Mouse (Mus musculus) erythroid progenitor cell, adult 5-6 weeks (primary cell): Measurements from ENCODE around the gene Sec24b. TPM values are rescaled to one million over a fixed set of nuclear protein-coding genes. Genes with fewer than 3 reads are reported as not detected.

ENCODE experiments used
- ATAC-seq: replicated peaks from 2 replicates; pipeline ENCODE4 v1.8.0; 2016; ENCODE audit warnings: moderate number of reproducible peaks, mild to moderate bottlenecking, moderate TSS enrichment, inconsistent platforms; ENCODE audit not compliant: poor library complexity, low FRiP score, severe bottlenecking
- total RNA-seq, 2 experiments: library from RNA; stranded (forward) in 1 of 2; stranded (reverse) in 1 of 2; fragments of 150-400 nt in 1 of 2; fragments of 186-747, 209-891 nt in 1 of 2; gene quantifications; 2 replicates each; pipeline versions ENCODE4 v1.2.3 to v1.2.4; 2015 to 2017; ENCODE audit warnings: low replicate concordance in 2 of 2

Gene Sec24b
- total RNA-seq, 2 experiments from 2014 or later: 18.0 to 39.4 TPM

DNA sequence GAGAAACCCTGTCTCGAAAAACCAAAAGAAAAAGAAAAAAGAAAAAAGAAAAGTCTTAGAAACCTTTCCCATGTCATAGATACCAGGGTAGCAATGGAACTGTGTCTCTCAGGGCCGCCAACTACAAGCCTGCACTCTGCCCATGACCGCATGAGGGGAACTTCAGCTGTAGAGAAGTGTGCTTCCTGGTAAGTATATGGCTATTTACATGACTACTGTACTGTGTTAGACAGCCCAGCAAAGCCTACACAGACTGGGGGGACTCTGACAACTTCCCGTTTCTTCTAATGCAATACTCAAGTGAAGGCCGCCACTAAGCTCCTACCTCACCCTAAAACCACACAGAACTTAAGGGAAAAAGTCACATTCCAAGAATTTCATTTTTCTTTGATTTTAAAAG is 76.6 kb downstream of the Sec24b start:
- ATAC-seq: no peak

DNA sequence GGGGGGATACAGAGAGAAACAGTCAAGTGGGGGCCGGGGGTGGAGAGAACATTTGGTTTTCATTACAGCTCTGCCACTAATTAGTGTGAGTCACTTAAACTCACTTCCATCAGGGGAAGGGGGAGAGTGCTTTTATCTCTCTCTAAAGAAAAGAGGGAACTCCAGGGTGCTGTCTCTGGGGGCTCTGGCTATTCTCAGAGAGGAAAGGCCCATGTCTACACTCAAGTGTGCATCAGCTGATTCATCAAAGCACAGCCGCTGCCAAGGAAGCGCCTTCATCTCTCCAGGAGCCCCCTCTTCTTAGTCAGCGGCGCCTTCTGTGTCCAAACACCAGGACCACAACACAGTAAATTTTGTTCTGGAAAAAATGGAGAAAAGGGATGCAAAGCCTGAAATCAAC is 79.1 kb downstream of the Sec24b start:
- ATAC-seq: no peak

DNA sequence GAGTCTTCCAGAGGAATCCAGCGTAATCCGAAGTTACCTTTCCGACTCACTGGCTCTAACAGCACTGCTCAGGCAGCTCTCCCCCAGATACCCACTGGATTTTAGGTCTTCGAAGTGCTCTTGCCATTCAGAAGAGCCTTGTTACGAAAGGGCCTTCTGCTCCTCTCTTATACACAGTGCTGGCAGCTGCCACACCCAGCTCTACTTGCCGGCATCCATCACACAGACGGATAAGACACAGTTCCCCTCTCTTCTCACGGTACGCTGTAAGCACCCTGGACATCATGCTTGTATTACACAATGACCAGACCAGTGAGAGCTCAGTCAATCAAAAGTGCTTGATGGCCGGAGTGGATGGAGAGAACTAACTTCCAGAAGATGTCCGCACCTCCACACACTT is 79.6 kb downstream of the Sec24b start:
- no peak for ATAC-seq

DNA sequence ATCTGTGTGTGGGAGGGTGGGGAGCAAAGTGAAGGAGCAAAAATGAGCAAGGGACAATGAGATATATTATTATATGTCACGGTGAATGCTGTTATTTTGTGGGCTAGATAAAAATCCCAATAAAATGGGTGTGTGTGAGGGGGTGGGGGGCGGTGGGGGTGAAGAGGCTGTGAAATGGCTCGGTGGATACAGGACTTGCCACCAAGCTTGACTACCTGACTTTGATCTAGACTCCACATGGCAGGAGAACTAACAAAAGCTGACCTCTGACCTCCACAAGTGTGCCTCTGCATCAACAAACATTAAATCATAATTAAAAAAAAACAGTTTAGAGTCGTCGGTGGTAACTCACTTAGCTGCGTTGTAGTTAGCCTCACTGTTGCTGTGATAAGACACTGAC is 81.8 kb downstream of the Sec24b start:
- no peak for ATAC-seq

DNA sequence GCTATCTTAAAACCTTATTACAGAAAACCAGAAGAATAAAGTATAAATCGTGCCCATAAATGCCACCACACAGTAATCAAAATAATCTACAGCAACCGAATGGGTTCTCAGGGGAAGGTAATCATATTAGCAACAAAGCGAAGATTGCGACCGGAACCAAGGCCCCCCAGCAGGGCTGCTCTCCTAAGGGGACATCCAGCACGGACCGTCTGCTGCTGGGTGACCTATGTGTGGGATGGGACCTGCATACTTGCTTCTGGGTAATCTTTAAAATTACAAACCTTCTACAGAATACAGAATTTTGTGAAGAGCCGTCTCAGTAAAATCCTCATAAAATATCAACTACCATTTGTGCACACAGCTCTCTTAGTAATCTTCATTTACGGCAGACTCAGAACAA is 82.6 kb downstream of the Sec24b start:
- no peak for ATAC-seq

DNA sequence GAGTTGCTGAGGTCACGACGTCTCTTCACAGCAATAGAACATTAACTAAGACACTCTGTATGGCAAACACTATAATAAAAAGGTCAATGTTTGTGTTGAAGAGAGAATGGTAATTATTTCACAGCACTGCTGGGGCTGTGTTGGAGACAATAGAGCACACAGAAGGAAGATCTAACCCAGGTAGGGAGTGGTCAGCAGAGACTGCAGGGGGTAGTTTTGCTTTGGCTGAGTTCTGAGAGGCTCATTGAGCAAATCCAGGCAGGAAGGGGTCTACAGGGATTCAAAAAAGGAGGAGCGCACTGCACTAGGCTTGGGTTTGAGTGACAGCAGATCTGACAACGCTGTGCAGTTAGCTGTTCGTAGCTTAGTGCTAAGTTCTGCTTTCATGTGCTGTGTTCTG is 85.0 kb downstream of the Sec24b start:
- no peak for ATAC-seq

DNA sequence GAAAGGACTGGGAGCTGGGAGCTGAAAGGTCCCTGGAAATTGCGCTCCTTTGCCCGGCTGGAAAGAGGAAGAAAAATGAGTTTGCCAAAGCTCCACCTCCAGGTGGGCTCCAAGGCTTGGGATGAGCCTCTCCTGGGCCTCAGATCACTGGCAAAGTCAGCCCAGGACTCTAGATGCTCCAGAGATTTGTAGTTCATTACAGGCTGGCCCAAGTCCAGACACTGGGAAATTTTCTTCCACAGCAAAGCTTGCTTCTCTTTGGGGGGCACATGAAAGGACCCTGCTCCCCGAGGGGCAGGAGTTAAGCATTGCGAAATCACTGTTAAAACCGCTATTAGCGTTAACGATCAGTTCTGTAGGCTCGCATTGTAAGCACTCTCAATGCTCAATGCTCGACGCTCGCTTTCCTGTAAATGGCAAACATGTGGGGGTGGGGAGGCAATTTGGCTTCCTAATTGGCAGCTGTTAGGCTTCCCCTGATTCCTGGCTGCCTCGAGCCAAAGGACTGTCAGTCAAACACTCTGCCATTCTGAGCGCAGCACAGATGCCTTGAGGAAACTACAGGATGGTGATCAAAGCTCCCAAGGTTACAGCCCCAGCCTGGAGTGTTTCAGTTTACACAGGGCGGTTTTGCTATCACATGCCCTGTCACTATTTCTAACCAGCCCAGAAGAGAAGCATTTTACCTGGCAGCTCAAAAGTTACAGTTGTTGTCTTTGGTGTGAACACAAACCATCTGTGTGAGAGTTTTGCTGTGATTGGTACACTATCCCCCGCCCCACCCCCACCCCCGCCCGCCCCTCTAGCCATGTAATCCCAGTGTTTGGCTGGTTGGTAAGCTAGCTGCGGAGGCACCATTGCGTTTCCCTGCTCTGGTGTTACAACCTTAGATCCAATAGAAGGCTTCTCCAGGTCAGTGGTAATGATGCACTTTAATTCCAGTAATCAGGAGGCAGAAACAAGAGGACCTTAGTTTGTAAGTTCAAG is 90.5 kb downstream of the Sec24b start:
- ATAC-seq: no peak

DNA sequence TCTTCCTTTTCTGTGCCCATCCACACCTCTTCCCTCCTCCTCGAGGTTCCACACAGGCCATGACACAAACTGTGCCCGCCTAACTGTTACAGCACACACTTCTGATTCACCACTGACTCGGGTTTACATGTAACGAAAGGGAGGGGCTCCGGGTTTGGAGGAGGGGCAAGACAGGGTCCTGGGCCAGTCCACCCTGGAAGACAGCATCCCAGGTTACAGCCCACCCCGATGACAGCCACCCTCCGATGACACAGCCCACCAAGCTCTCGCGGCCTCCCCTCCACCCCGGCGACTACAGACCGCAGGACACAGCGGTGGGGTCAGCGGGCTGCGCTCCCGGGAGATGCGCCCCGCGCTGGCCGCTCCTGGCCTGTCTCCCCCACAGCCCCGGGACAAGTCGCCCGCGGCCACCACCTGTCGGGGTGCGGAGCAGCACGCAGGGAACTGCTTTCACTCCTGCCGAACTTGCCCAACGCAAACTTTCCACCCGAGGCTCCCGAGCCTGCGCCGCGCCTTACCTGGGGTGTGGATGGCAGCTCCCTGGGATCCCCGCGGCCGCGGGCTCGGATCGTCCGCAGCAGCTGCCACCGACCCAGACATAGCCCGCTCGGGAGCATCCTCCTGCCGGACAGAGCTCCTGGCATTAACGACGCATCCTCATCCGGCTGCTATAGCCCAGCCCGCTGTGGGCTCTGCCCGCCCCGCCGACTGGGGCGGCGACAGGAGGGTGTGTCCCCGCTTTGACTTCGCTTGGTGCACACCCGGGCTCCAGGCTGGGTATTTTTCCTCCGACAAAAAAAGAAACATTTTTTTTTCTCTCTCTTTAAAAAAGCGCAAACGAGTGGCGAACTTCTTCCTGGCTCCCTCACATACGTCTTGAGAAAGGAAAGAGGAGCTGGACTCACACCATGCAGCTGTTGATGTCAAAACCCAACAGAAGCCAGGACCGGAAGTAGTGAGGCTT is 91.6 kb downstream of the Sec24b start, which contains the start of gene Mcub:
Gene Mcub, minus strand, starts transcription at position 775 of the 964 bp plus-strand sequence.
- ATAC-seq: peak; percentile 54; the same call in 1 of the 2 replicates

DNA sequence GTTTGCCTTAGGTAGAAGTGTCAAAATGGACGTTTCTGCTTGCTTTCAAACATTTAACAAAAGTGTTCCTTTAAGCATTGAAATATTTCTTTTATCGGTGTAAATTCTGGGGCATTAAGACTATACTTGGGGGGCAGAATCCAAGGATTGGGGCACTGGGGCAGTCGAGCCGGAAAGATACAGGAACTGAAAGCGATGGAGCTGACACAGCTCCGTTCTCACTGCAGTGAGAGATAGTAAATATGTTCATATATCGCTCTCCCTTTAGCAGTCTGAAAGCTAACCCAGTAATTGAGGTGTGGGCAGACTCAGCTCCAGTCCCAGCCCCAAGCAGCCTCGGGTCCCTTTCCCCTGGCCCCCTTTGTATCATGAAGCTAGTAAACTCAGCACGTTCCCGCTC is 92.3 kb downstream of the Sec24b start:
- ATAC-seq: no peak

DNA sequence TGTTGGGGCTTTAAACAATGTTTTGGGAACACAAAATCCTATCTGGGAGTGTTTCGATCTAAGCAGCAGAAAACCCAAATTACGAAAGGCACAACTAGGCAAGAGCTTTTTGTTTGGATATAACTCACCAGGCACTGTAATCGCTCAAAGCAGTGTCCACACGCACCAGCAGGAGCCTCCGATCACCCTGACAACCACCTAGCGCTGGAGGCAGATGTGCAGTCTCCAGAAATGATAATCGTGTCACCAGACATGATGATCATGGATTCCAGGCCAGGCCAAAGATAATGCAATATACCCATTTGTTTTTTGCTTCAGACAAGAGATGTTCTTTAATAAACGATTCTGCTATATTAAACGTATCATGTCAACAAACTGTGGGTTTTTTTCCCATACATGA is 93.5 kb downstream of the Sec24b start:
- no peak for ATAC-seq

DNA sequence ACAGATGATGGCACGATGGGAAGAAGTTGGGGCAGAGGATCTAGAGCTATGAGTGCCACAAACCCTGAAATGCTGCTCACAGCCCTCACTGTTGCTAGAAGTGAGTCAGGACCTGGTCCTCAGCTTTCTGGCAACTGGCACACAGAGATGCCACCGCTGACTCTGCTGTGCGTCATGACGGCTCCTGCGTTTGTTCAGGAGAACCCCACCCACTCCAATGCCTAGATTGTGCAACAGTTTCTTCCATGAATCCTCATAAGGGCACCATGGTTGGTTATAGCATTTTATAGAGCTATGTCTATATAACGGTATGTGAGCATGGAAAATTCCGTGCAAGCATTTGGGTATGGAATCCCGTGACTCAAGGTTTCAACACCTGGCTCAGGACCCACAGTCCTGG is 96.7 kb downstream of the Sec24b start:
- ATAC-seq: no peak

DNA sequence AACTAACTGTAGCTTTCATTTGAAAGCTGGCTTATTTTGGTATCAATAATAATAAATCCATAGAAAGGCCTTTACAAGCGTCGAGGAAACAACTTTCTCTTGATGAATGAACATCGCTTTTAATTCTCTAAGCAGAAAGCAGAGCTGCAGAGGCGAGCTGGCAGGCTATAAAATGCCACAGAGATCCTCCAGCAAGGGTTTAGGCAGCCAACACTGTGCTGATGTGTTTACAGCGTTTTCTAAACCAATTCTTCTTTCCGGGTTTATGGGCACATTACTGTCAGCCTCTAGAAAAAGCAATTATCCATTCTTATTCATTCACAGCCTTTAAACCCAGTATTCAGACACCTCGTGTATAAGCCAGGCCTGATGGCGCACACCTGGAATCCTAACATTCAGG is 98.8 kb downstream of the Sec24b start:
- ATAC-seq: no peak

DNA sequence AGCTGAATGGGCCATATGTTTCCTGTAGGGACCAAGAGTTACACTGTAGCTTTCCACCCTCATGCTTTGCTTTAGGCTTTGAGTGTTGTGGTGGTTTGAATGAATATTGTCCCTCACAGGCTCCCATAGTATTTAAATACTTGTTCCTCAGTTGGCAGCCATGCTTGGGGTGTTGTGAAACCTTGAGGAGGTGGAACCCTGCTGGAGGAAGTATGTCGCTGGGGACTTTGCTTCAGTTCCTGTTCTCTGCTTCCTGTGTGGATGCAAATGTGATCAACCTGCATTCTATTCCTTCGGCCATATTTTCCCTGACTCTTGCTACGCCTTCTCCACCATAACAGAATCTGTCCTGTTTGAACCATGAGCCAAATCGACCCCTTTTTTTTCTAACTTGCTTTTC is 108.1 kb downstream of the Sec24b start:
- no peak for ATAC-seq

DNA sequence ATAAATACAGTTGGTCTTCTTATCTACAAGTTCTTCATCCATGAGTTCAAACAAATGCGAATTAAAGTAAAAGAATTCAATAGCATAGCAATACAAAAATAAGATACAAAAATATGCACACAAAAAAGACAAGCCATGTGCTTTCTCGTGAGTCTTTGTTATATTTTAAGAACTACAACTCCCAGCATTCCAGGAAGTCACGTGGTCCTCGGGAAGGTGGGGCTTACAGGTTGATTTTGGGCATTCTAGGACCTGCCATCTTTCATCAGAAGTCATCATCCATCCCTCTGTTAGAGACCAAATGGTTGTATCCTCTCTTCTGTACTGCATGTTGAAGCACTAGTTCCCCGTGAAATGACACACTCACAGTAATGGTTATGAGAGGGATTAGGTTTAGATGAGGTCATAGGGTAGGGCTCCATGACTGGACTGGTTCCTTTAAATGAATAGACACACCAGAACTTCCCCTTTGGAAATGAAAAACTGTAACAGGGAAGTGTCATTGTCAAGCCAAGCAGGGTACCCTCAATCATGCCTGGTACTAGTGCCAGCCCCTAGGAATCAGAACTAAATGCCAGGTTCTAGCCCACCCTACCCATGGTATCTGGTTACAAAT is 112.1 kb downstream of the Sec24b start:
- ATAC-seq: no peak

DNA sequence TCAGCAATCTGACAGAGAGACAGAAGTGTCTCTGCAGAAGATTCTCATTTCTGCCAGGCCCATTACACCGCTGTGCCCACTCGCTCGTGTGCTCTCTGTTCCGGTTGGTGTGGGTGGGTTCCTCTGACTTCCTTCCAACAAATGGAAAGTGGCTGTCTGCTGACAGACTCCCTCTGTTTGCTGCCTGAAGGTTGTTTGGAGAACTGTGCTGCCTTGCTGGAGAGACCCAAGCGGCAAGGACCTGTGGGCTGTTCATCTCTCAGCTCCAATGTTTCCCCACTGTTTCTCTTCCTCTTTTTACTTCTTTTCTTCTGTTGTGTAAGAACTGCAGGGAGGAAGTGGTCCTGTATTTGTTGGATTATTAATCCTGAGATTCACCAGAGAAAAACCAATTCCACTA is 113.0 kb downstream of the Sec24b start:
- ATAC-seq: no peak

DNA sequence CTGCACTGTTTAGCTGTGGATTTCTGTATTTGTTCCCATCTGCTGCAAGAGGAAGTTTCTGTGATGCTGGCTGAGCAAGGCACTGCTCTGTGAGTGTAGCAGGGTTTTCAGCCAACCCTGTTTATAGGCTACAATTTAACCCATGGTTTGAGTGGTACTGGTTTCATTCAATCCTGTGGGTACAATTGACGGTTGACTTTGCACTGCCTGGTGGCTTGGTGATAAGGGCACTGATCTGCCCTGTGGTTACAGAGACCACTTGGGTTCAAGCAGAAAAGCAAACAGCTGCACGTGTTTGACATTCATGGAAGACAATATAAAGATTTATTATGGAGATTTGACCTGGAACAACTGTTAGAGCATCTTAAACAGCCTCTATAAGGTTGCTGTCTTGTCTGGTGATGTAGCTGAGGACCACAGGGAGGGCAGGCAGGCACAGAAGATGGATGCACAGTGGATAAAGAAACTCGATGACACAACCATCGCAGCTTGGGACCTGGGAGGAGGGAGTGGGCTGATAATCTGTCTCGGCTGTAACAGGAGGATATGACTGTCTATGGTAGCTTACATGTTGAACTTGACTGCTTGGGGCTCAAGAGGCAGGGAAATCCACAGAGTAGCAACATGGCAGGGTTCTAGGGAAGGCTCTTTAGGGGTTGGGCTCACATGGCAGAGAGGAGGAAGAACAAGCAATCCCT is 115.0 kb downstream of the Sec24b start:
- no peak for ATAC-seq

DNA sequence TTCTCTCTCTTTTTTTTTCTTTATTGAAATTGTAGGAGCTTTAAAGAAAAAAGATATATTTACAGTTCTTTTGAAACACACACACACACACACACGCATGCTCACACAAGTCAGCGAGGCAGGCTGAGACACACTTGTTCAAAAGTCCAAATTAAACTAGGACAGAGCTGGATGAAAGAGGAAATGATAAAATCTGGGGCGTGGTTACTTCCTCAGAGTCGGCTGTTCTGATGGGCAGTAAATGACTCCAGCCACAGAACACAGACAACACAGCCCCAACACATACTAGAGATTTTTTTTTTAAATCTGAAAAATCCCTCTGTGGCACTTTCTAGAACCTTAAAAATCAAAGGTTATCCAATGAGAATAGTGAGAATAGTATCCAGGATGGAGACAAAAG is 117.5 kb downstream of the Sec24b start:
- ATAC-seq: no peak

DNA sequence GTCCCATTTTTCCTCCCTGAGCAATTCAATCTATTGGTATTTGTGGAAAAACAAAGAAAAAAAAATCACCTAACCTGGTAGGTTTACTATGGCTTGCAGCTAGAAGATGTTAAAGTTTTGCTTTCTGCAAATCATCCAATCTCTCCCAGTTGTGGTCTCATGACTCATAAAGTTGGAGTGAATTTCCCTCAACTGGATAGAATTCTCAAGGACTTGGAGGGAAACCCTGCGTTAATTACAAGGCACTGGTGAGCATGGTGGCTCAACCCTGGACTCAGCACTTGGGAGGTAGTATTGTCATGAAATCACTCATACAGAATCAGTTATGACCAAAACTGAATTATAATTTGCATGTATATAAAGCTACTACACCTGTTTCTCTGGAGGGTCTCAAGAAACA is 120.1 kb downstream of the Sec24b start:
- ATAC-seq: no peak

DNA sequence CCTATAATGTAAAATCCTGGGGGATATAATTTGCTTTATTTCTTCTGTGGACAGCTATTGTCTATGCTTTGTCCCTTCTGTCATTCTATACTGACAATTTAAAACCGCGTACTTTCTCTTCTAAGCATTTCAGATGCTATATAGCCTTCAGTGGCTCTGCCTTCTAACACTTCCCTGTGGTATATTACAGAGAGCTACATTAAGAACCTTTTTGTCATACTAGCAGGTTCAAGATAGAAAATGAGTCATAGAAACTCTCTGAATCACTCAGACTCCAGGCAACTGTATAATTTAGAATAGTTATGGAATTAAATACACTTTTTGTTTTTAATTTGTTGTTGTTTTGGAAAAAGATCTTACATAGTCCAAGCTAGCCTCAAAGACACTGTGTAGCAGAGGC is 120.6 kb downstream of the Sec24b start:
- ATAC-seq: no peak

DNA sequence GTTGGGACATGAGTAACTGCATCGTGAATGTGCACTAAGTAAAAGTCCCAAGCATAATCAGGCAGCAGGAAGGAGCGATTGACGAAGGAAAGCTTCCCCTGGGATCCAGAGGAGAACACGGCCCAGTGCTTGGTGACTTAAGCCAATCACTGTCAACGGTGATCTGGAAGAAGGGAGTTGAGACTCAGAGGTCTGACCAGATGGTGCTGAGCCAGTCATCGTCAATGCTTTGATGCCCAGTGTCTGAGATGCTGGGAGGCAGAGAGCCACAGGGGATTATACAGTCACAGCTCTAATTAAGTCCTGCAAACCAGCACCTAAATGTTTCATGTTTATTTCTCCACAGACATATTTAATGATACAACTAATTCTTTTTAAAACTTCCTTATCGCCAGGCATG is 122.3 kb downstream of the Sec24b start:
- ATAC-seq: no peak
